Mouse (Mus musculus) cerebellum, postnatal 10 days (tissue): Measurements from ENCODE around the gene Pamr1.
A peak's percentile ranks its signal among the peaks of the same experiment; 100 is the strongest.

ENCODE experiments used
- DNase-seq, 2 experiments: peaks; one replicate each; pipeline ENCODE4 v3.0.0; 2021; ENCODE audit warnings: mixed read lengths in 2 of 2

The Pamr1 gene

GRCm38 (mm10) chr2:102549611-102550266 lies at the start of gene Pamr1:
Gene Pamr1 (plus strand): TSS chr2:102550012.
- peak; percentile 53 to 71 for DNase-seq

- DNase-seq, result no peak
These were observed 42.2 kb upstream of the Pamr1 start for GRCm38 (mm10) chr2:102507633-102508032.

GRCm38 (mm10) chr2:102508154-102508553 lies 41.7 kb upstream of the Pamr1 start:
- no peak for DNase-seq

GRCm38 (mm10) chr2:102519956-102520355 lies 29.9 kb upstream of the Pamr1 start:
- no peak for DNase-seq

GRCm38 (mm10) chr2:102527563-102527962 lies 22.2 kb upstream of the Pamr1 start:
- no peak for DNase-seq

GRCm38 (mm10) chr2:102533437-102533836 lies 16.4 kb upstream of the Pamr1 start:
- no peak for DNase-seq

- no peak for DNase-seq
These were observed 13.0 kb upstream of the Pamr1 start for GRCm38 (mm10) chr2:102536766-102537165.

GRCm38 (mm10) chr2:102540438-102541230 lies 9.2 kb upstream of the Pamr1 start:
- DNase-seq, result peak; percentile 16 to 22

GRCm38 (mm10) chr2:102541404-102542125 lies 8.2 kb upstream of the Pamr1 start:
- DNase-seq, result peak; percentile 34 to 48

- DNase-seq, result peak in 1 of 2 experiments; percentile 30
These were observed 5.7 kb upstream of the Pamr1 start for GRCm38 (mm10) chr2:102543961-102544719.

GRCm38 (mm10) chr2:102550910-102551582 lies 1.2 kb downstream of the Pamr1 start:
- peak in 1 of 2 experiments; percentile 10 for DNase-seq

- no peak for DNase-seq
These were observed 1.8 kb downstream of the Pamr1 start for GRCm38 (mm10) chr2:102551594-102551993.

GRCm38 (mm10) chr2:102552095-102552537 lies 2.3 kb downstream of the Pamr1 start:
- peak in 1 of 2 experiments; percentile 5 for DNase-seq

GRCm38 (mm10) chr2:102557085-102557484 lies 7.3 kb downstream of the Pamr1 start:
- no peak for DNase-seq

GRCm38 (mm10) chr2:102558965-102559364 lies 9.2 kb downstream of the Pamr1 start:
- no peak for DNase-seq

GRCm38 (mm10) chr2:102563848-102564247 lies 14.0 kb downstream of the Pamr1 start:
- DNase-seq, result no peak

GRCm38 (mm10) chr2:102579248-102579647 lies 29.4 kb downstream of the Pamr1 start:
- no peak for DNase-seq

- peak; percentile 71 to 79 for DNase-seq
These were observed 40.2 kb downstream of the Pamr1 start for GRCm38 (mm10) chr2:102589977-102590376.

- DNase-seq, result no peak
These were observed 44.7 kb downstream of the Pamr1 start for GRCm38 (mm10) chr2:102594535-102594934.

- no peak for DNase-seq
These were observed 45.8 kb downstream of the Pamr1 start for GRCm38 (mm10) chr2:102595395-102596130.
